Mouse (Mus musculus) lung, postnatal 0 days (tissue): ENCODE data around the gene Sart1. TPM values are rescaled to one million over a fixed set of nuclear protein-coding genes. Genes with fewer than 3 reads are reported as not detected.
A peak's percentile ranks its signal among the peaks of the same experiment; 100 is the strongest.

Source experiments
- ATAC-seq: fragments of 200-750 bp; cut with Nextera tagmentation; 2 replicates; pipeline ENCODE4 v1.8.0; 2017; ENCODE audit warnings: moderate library complexity
- DNase-seq: peaks from one replicate; pipeline ENCODE4 v3.0.0-alpha.2; 2016; ENCODE audit warnings: low spot score
- H3K27ac ChIP-seq: fragments of 300-500 bp; sonication (generic); 2 replicates; pipeline ENCODE4 v1.5.1; 2014; ENCODE audit warnings: antibody characterized with exemption, mild to moderate bottlenecking, low read length, mixed read lengths
- H3K27me3 ChIP-seq: fragments of 300-500 bp; sonication (generic); replicated peaks from 2 replicates; pipeline ENCODE4 v1.6.1; 2014; ENCODE audit warnings: low read length, mixed read lengths; ENCODE audit not compliant: insufficient read depth
- H3K36me3 ChIP-seq: fragments of 300-500 bp; sonication (generic); 2 replicates; pipeline ENCODE4 v1.6.1; 2014; ENCODE audit warnings: low read length, mixed read lengths; ENCODE audit not compliant: insufficient read depth
- H3K4me1 ChIP-seq: fragments of 300-500 bp; sonication (generic); 2 replicates; pipeline ENCODE4 v1.6.1; 2014; ENCODE audit warnings: antibody characterized with exemption, low read depth, low read length, mixed read lengths; ENCODE audit not compliant: insufficient read depth
- H3K4me2 ChIP-seq: fragments of 300-500 bp; sonication (generic); replicated peaks from 2 replicates; pipeline ENCODE4 v1.6.1; 2014; ENCODE audit warnings: low read depth, mild to moderate bottlenecking, low read length, moderate library complexity, mixed read lengths
- H3K4me3 ChIP-seq: fragments of 300-500 bp; sonication (generic); 2 replicates; pipeline ENCODE4 v1.5.1; 2014; ENCODE audit warnings: low read depth, low read length
- H3K9ac ChIP-seq: fragments of 300-500 bp; sonication (generic); replicated peaks from 2 replicates; pipeline ENCODE4 v1.6.1; 2014; ENCODE audit warnings: low read depth, mild to moderate bottlenecking
- H3K9me3 ChIP-seq: fragments of 300-500 bp; sonication (generic); 2 replicates; pipeline ENCODE4 v1.6.1; 2016; ENCODE audit warnings: low read length, mixed read lengths
- CTCF ChIP-seq: IDR thresholded peaks from 2 replicates; pipeline ENCODE4 v1.5.1; 2016; ENCODE audit warnings: antibody characterized with exemption, mild to moderate bottlenecking
- EP300 ChIP-seq: IDR thresholded peaks from 2 replicates; pipeline ENCODE4 v1.6.1; 2016; ENCODE audit warnings: antibody characterized with exemption, mild to moderate bottlenecking, control low read depth
- WGBS: fragments of 180-500 bp; shearing (Covaris S2); extraction: QIAGEN DNeasy Blood & Tissue Kit; methylation state at CpG from one replicate; pipeline ENCODE4 v1.1.7; 2014; 5-methylcytosine and 5-hydroxymethylcytosine counted together
- polyA plus RNA-seq: library from polyadenylated mRNA; unstranded; fragments of >200 nt; fragmentation: Nextera tagmentation; extraction: Ambion mirVana; gene quantifications from 2 replicates; pipeline ENCODE4 v1.2.1, GENCODE M21; 2015

Sart1 gene
- polyA plus RNA-seq: 35.2 and 43.5 TPM in 2 replicates

GRCm38 (mm10) chr19:5388588-5389242 is at the start of gene Sart1:
Sart1 (minus strand) TSS chr19:5388703.
- H3K27ac ChIP-seq: peak within 1 kb of the TSS; percentile 91
- H3K4me2 ChIP-seq: peak within 1 kb of the TSS; percentile 67
- TF ChIP-seq CTCF: no peak
- TF ChIP-seq EP300: no peak; the same call in 1 of the 2 replicates
- H3K27me3 ChIP-seq: no peaks in the 10 kb centered on the region
- H3K4me3 ChIP-seq: peak within 1 kb of the TSS; percentile 94
- DNase-seq (peak; percentile 100), ATAC-seq (peak; percentile 97)
- H3K4me1 ChIP-seq: peaks cover 12% of the 10 kb centered on the region; the same call in 1 of the 2 replicates
- WGBS: 1% methylated on average over 43 of the region's 43 CpGs
- H3K36me3 ChIP-seq: peaks cover 10% of the 10 kb centered on the region
- H3K9ac ChIP-seq: peak within 1 kb of the TSS; percentile 91
- H3K9me3 ChIP-seq: no peaks in the 10 kb centered on the region

- 0 out of 2 replicates have a peak, but pooled peaks cover 3% of the 10 kb centered on the region for H3K27me3 ChIP-seq
- H3K4me3 ChIP-seq: no peak overlapping the region
- H3K27ac ChIP-seq: peak overlapping the region; percentile 81
- peak overlapping the region; percentile 73; the same call in 1 of the 2 replicates for H3K4me2 ChIP-seq
- H3K36me3 ChIP-seq: no peaks in the 10 kb centered on the region
- ATAC-seq: no peak
- DNase-seq: no peak
- peaks cover 11% of the 10 kb centered on the region; the same call in 1 of the 2 replicates for H3K4me1 ChIP-seq
- H3K9ac ChIP-seq: no peak overlapping the region
- TF ChIP-seq EP300: no peak
- no peak for TF ChIP-seq CTCF
- WGBS: 37% methylated on average over 7 of the region's 7 CpGs
- H3K9me3 ChIP-seq: no peaks in the 10 kb centered on the region
Measured at GRCm38 (mm10) chr19:5433951-5434350, 45.4 kb upstream of the Sart1 start.

DNA sequence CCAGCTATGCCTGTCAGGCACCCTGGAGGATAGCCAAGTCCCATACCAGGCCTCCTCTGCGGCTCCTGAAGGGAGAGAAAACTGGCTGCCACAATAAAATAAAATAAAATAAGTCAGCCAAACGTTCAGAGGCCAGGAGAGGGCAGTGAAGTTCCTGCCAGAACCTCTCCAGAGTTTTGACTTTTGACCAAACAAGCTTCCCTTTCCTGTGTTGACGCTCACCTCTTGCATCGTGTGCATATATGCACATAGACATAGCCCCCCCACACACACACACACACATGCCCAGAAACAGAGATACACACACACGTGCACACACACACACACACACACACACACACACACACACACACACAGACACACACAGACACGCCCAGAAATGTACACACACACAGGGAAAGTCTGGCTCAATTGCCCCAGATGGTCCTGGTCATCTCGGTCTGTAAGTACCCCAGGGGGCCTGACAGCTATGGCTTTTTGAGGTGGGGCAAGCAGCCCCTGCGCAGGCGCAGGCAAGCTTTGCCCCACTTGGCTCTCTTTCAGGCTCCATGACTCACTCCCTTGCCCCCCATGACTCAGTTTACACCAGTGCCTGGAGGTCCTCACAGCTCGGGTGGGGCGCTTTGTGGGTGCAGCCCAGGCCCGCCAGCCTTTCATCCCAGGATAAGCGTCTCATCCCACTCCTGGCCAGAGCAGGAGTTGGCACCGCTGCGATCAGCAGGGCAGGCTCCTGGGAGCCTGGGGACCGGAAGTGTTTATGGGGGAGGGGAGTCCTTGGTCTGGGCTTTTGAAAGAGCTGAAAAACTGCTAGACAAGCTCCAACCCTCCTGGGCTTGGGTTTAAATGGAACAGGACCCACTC is 44.7 kb upstream of the Sart1 start:
- Histone ChIP-seq H3K27ac (peak overlapping the region; percentile 81), H3K36me3 (no peaks in the 10 kb centered on the region), H3K4me1 (peaks cover 11% of the 10 kb centered on the region; the same call in 1 of the 2 replicates), H3K9ac (peak overlapping the region; percentile 29; the same call in 1 of the 2 replicates), H3K4me2 (peak overlapping the region; percentile 73), H3K9me3 (no peaks in the 10 kb centered on the region), H3K27me3 (0 out of 2 replicates have a peak, but pooled peaks cover 3% of the 10 kb centered on the region), H3K4me3 (peak overlapping the region; percentile 31)
- ATAC-seq (peak; percentile 72), DNase-seq (peak; percentile 94)
- TF ChIP-seq EP300 (no peak), CTCF (peak; percentile 72)
- whole genome bisulfite sequencing: under 1% methylated on average over 16 of the region's 16 CpGs

DNA sequence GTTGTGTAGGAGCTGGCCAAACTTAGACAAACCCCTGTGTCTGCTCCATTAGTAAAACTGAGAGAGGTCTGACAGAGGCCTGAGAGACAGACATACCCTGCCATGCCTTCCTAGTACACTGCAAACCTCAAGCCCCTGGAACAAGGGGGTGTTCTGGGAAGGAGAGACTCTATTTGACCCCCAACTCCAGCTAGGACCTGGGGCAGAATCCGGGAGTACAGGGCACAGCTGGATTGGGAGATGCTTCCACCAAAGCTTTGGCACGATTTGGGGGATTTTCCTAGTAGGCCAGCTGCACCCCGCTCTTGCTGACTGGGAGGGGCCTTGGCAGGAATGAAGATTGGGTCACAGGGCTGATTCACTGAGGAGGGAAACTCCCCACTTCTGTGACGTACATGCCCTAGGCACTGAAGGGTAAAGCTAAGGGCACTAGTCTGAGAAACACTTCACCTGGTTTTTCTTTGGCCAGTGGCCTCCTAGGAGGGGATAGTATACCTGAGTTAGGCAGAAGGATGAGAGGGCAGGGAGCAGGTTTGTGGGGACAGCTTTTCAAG is 43.5 kb upstream of the Sart1 start:
- Histone ChIP-seq H3K27me3 (no peaks in the 10 kb centered on the region), H3K36me3 (no peaks in the 10 kb centered on the region), H3K9me3 (no peaks in the 10 kb centered on the region), H3K4me1 (peaks cover 11% of the 10 kb centered on the region; the same call in 1 of the 2 replicates), H3K4me3 (no peak overlapping the region), H3K27ac (peak overlapping the region; percentile 81; the same call in 1 of the 2 replicates), H3K9ac (no peak overlapping the region), H3K4me2 (no peak overlapping the region)
- DNase-seq (peak; percentile 86), ATAC-seq (peak; percentile 64)
- WGBS: 53% methylated on average over 4 of the region's 4 CpGs
- TF ChIP-seq EP300 (0 out of 2 replicates have a peak, but pooled peaks have one; percentile 55), CTCF (no peak)

DNA sequence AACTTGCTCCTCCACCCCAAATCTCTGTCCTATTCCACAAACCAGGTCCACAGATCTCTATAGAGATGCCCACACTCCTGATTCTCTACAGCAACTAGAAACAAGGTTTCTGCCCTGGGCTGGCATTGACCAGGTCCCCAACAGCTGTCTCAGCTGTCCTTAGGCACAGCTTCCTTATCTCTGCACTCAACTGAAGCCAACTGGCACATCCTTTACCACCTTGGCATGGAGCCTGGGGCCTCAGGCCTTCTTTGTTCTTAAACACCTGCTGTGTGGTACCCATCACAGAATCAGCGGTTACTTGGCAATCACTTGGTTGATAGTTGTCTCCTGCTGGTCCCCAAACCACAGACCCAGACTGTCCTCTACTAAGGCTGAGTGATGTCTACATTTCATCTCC is 41.9 kb upstream of the Sart1 start:
- no peak for TF ChIP-seq EP300
- no peak for TF ChIP-seq CTCF
- Histone ChIP-seq H3K4me3 (no peak overlapping the region), H3K4me1 (peaks cover 22% of the 10 kb centered on the region; the same call in 1 of the 2 replicates), H3K9ac (no peak overlapping the region), H3K36me3 (peaks cover 4% of the 10 kb centered on the region; the same call in 1 of the 2 replicates), H3K9me3 (no peaks in the 10 kb centered on the region), H3K27ac (no peak overlapping the region), H3K27me3 (no peaks in the 10 kb centered on the region), H3K4me2 (no peak overlapping the region)
- no peak for DNase-seq
- 66% methylated on average over 1 of the region's 1 CpGs for WGBS
- no peak for ATAC-seq
